ENCODE assay signal across 36 mouse cellular contexts in genomic region chr11:83529024-83529423, GRCm38 (mm10). TPM values are rescaled to one million over a fixed set of nuclear protein-coding genes. Genes with fewer than 3 reads are reported as not detected.
DNase-seq lines count a peak whose midpoint lies in the region; TF ChIP-seq lines count a peak whose summit lies in the region.
"Had no signal": no experiment of that assay in that cellular context is flagged by ENCODE, and none has a peak within 500 bp of the region (broad histone marks: within the 10 kb centered on the region; RNA-seq: fewer than 3 reads in every experiment).

No protein-coding gene starts in this region.

- H3K36me3 ChIP-seq in small intestine, adult 2 months (ENCODE audit: control insufficient read depth, insufficient read depth, low read length), result no peaks in the 10 kb centered on the region
- H3K36me3 ChIP-seq: embryonic facial prominence, embryonic 13.5 days; forebrain, embryonic 10.5 days; forebrain, embryonic 15.5 days; hindbrain, embryonic 10.5 days; intestine, embryonic 15.5 days; liver, embryonic 12.5 days; neural tube, embryonic 12.5 days had no signal

- no peaks in the 10 kb centered on the region for H3K27me3 ChIP-seq in small intestine, adult 2 months (ENCODE audit: control insufficient read depth, insufficient read depth, low read length)
- H3K27me3 ChIP-seq: embryonic facial prominence, embryonic 13.5 days; forebrain, embryonic 15.5 days; intestine, embryonic 15.5 days; liver, embryonic 12.5 days; neural tube, embryonic 12.5 days had no signal

- H3K4me3 ChIP-seq in small intestine, adult 2 months (ENCODE audit: low read depth, low read length), result peak overlapping the region; percentile 29
- H3K4me3 ChIP-seq: embryonic facial prominence, embryonic 13.5 days; forebrain, embryonic 10.5 days; forebrain, embryonic 15.5 days; hindbrain, embryonic 10.5 days; intestine, embryonic 15.5 days; liver, embryonic 12.5 days; neural tube, embryonic 12.5 days had no signal

- 78% methylated on average over 12 of the region's 12 CpGs for WGBS in small intestine, adult 2 months

- H3K27ac ChIP-seq in small intestine, adult 2 months (ENCODE audit: insufficient read depth, low read depth, low read length), result no peak overlapping the region
- H3K27ac ChIP-seq: embryonic facial prominence, embryonic 13.5 days; forebrain, embryonic 10.5 days; forebrain, embryonic 15.5 days; hindbrain, embryonic 10.5 days; intestine, embryonic 15.5 days; liver, embryonic 12.5 days; neural tube, embryonic 12.5 days had no signal

- intact Hi-C loops in left cerebral cortex, postnatal 14 days (cut with DNase I), result no loop called here

- peaks cover under 1% of the 10 kb centered on the region; the same call in 1 of the 2 replicates for H3K4me1 ChIP-seq in small intestine, adult 2 months (ENCODE audit: control insufficient read depth, insufficient read depth, insufficient read length, low read length)
- H3K4me1 ChIP-seq: forebrain, embryonic 10.5 days; hindbrain, embryonic 10.5 days; liver, embryonic 12.5 days; neural tube, embryonic 12.5 days had no signal

- TF ChIP-seq CTCF in small intestine, adult 2 months (IDR thresholded peaks at IDR 0.05; ENCODE audit: extremely low read depth, insufficient read length, insufficient replicate concordance, low read depth, low read length), result no peak

- no peak for TF ChIP-seq POLR2A in small intestine, adult 2 months (IDR thresholded peaks at IDR 0.05; ENCODE audit: low read depth, low read length)

- DNase-seq in adrenal gland, postnatal 14 days, result peak; percentile 41
- DNase-seq in adrenal gland, adult 18-20 months (ENCODE audit: low spot score in 2 of 2), result no peak
- peak; percentile 10 to 14 for DNase-seq in left cerebral cortex, postnatal 14 days (ENCODE audit: low spot score in 2 of 2)
- DNase-seq in left cerebral cortex, adult 8-10 months (ENCODE audit: low spot score in 2 of 2), result no peak
- DNase-seq in brain, adult 2 months (ENCODE audit: low read depth, low spot score), result peak; percentile 45
- no peak for DNase-seq in ovary, adult 18-20 months (ENCODE audit: low spot score)
- DNase-seq: cerebellum, adult 18-20 months; gastrocnemius, postnatal 14 days; heart, postnatal 14 days; kidney, adult 2 months; kidney, postnatal 36 days; liver, postnatal 0 days; lung, postnatal 36 days; thymus, adult 2 months; thymus, postnatal 36 days had no signal

RNA-seq across cellular contexts. Expression of gene Ccl5, which starts 1.3 kb away (rescaled TPM):
- 25.5 TPM in 1 of 2 replicates, not detected in the other for total RNA-seq in adrenal gland, postnatal 14 days (2021)
- total RNA-seq in adrenal gland, adult 18-20 months (2021), result 10 to 100 TPM in 1 of 2 experiments, 1 to 10 TPM in 1; 2.4 to 11.5 TPM
- total RNA-seq in left cerebral cortex, postnatal 14 days (2021), result not detected
- 1 to 10 TPM in 1 of 4 experiments, not detected in 3; 1.1 TPM for total RNA-seq in left cerebral cortex, adult 8-10 months (2022)
- polyA plus RNA-seq in small intestine, adult 2 months (2012; rRNA removed), result 828 and 1,080 TPM in 2 replicates
- total RNA-seq: gastrocnemius, postnatal 14 days; layer of hippocampus, postnatal 25 days; left cerebral cortex, postnatal 25 days had no signal
- polyA plus RNA-seq: embryonic facial prominence, embryonic 13.5 days; forebrain, embryonic 15.5 days; hindbrain, embryonic 10.5 days; midbrain, embryonic 11.5 days; midbrain, embryonic 16.5 days; neural tube, embryonic 12.5 days had no signal

RNA-seq across cellular contexts. Expression of gene Heatr9, which starts 7.0 kb away (rescaled TPM):
- not detected in 2 replicates for total RNA-seq in adrenal gland, postnatal 14 days (2021)
- total RNA-seq in adrenal gland, adult 18-20 months (2021), result under 1 TPM in 1 of 2 experiments, not detected in 1; 0.16 TPM
- not detected for total RNA-seq in left cerebral cortex, postnatal 14 days (2021)
- not detected for total RNA-seq in left cerebral cortex, adult 8-10 months (2022)
- polyA plus RNA-seq in small intestine, adult 2 months (2012; rRNA removed), result not detected in 2 replicates
- total RNA-seq: common myeloid progenitor, adult 5-6 weeks; gastrocnemius, postnatal 14 days; granulocyte monocyte progenitor cell, adult 5-6 weeks; heart, postnatal 14 days; layer of hippocampus, adult 8-10 months; layer of hippocampus, postnatal 25 days; left cerebral cortex, postnatal 25 days; megakaryocyte, adult 5-6 weeks had no signal
- polyA plus RNA-seq: embryonic facial prominence, embryonic 13.5 days; forebrain, embryonic 10.5 days; forebrain, embryonic 15.5 days; heart, embryonic 14.5 days; hindbrain, embryonic 16.5 days; intestine, embryonic 15.5 days; limb, embryonic 14.5 days; liver, embryonic 12.5 days; liver, postnatal 0 days; lung, embryonic 16.5 days; midbrain, embryonic 11.5 days; midbrain, embryonic 16.5 days; neural tube, embryonic 12.5 days had no signal

RNA-seq across cellular contexts. Expression of gene Ccl9, which starts 49.4 kb away (rescaled TPM):
- total RNA-seq in adrenal gland, postnatal 14 days (2021), result 4.5 and 10.3 TPM in 2 replicates
- 10 to 100 TPM in 1 of 2 experiments, 1 to 10 TPM in 1; 7.9 to 17.1 TPM for total RNA-seq in adrenal gland, adult 18-20 months (2021)
- total RNA-seq in left cerebral cortex, postnatal 14 days (2021), result 1 to 10 TPM; 3.6 to 4.0 TPM
- 10 to 100 TPM in 1 of 4 experiments, 1 to 10 TPM in 3; 2.9 to 10.8 (median 5.0) TPM for total RNA-seq in left cerebral cortex, adult 8-10 months (2022)
- 1.2 and 3.7 TPM in 2 replicates for polyA plus RNA-seq in small intestine, adult 2 months (2012; rRNA removed)
- polyA plus RNA-seq: CD4-positive, CD25-positive, alpha-beta regulatory T cell, adult 4 months had no signal

RNA-seq across cellular contexts. Expression of gene Taf15, which starts 56.1 kb away (rescaled TPM):
- total RNA-seq in adrenal gland, postnatal 14 days (2021), result 66.3 and 72.1 TPM in 2 replicates
- 10 to 100 TPM; 58.8 to 72.0 TPM for total RNA-seq in adrenal gland, adult 18-20 months (2021)
- total RNA-seq in left cerebral cortex, postnatal 14 days (2021), result 10 to 100 TPM; 52.0 to 62.1 TPM
- total RNA-seq in left cerebral cortex, adult 8-10 months (2022), result 10 to 100 TPM; 50.1 to 67.1 (median 54.3) TPM
- polyA plus RNA-seq in small intestine, adult 2 months (2012; rRNA removed), result 2.6 and 6.1 TPM in 2 replicates

Comparison
In these comparisons a context has a peak if more than half of its experiments do, and no peak if none do; other contexts are left out.
1. DNase-seq: peak in adrenal gland, postnatal 14 days (single experiment), left cerebral cortex, postnatal 14 days (2 of 2) and brain, adult 2 months (single experiment); none in adrenal gland, adult 18-20 months (0 of 2), left cerebral cortex, adult 8-10 months (0 of 2) and ovary, adult 18-20 months (single experiment).